Mouse (Mus musculus): ENCODE data around the gene Fstl4.

Fstl4 gene

DNA sequence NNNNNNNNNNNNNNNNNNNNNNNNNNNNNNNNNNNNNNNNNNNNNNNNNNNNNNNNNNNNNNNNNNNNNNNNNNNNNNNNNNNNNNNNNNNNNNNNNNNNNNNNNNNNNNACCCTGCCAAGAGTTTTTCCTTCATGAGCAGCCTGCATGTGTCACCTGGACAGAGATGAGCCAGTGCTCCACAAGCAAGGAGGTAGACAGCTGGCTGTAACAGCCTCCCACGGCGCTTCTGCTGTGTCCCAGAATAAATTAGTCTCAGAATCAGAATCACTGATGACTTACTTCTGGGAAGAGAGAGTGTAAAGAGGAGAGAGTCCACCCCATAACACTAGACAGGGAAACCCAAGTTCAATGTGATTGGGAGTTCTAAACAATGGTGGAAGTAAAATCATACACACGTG, 464.6 kb downstream of the Fstl4 start:
- no peak for DNase-seq (ENCODE audit: low spot score in 2 of 2)

DNA sequence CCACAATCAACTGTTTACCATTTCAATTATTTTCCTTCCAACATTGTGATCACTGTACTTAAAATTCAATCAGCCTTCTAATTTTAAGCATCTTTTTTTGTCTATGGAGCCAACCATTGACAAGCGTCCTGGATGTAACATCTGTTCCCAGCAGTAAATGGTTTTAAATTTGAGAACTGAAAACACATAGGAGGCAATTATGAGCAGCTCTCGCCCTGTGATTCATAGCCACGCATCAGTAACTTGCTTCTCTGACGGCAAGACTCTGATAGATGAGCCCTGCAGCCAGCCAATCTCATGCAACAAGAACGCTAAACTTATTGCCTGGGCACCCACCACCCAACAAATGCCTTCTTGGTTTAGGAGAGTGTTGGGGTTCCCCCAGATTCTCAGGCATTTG, 467.4 kb downstream of the Fstl4 start:
- DNase-seq (ENCODE audit: low spot score in 2 of 2): no peak

DNA sequence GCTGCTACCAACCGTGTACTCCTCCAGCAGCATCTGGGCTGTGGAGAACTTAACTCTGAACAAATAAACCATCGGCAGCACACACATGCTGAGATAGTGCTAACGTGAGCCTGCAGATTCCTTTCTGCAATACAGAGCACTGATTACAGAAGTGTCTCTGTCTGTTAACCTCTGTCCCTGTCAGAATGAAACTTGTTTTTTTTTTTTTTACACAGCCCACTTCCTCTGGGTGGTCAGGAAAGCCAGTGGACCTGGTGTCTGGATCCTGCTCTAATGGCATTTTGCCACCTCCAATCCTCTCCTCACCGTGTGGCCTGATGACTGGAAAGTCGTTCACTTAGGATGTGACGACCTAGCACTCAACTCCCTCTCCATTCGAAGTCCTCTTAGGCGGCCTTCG, 469.2 kb downstream of the Fstl4 start:
- no peak for DNase-seq (ENCODE audit: low spot score in 2 of 2)
